Mouse (Mus musculus) kidney, postnatal 0 days (tissue): Measurements from ENCODE around the gene Limch1. TPM values are rescaled to one million over a fixed set of nuclear protein-coding genes. Genes with fewer than 3 reads are reported as not detected.

Experiments used
- ATAC-seq: fragments of 200-750 bp; cut with Nextera tagmentation; replicated peaks from 2 replicates; pipeline ENCODE4 v1.8.0; 2017; ENCODE audit warnings: low read depth, moderate number of reproducible peaks, moderate TSS enrichment, moderate library complexity; ENCODE audit not compliant: low FRiP score
- DNase-seq: peaks from one replicate; pipeline ENCODE4 v3.0.0-alpha.2; 2016; ENCODE audit warnings: low spot score
- H3K27ac ChIP-seq: fragments of 300-500 bp; sonication (generic); 2 replicates; pipeline ENCODE4 v1.5.1; 2014; ENCODE audit warnings: mild to moderate bottlenecking
- H3K27me3 ChIP-seq: fragments of 300-500 bp; sonication (generic); 2 replicates; pipeline ENCODE4 v1.6.1; 2014; ENCODE audit warnings: low read length, mixed read lengths; ENCODE audit not compliant: insufficient read depth
- H3K36me3 ChIP-seq: fragments of 300-500 bp; sonication (generic); 2 replicates; pipeline ENCODE4 v1.6.1; 2014; ENCODE audit warnings: low read length, mixed read lengths; ENCODE audit not compliant: insufficient read depth
- H3K4me1 ChIP-seq: fragments of 300-500 bp; sonication (generic); replicated peaks from 2 replicates; pipeline ENCODE4 v1.6.1; 2014; ENCODE audit warnings: antibody characterized with exemption, low read length, mixed read lengths; ENCODE audit not compliant: insufficient read depth
- H3K4me2 ChIP-seq: fragments of 300-500 bp; sonication (generic); 2 replicates; pipeline ENCODE4 v1.6.1; 2014; ENCODE audit warnings: mild to moderate bottlenecking, low read length, moderate library complexity, mixed read lengths
- H3K4me3 ChIP-seq: fragments of 300-500 bp; sonication (generic); replicated peaks from 2 replicates; pipeline ENCODE4 v1.5.1; 2014; ENCODE audit warnings: low read depth, low read length
- H3K9ac ChIP-seq: fragments of 300-500 bp; sonication (generic); 2 replicates; pipeline ENCODE4 v1.6.1; 2014; ENCODE audit warnings: low read depth, low read length
- H3K9me3 ChIP-seq: fragments of 300-500 bp; sonication (generic); replicated peaks from 2 replicates; pipeline ENCODE4 v1.6.1; 2016; ENCODE audit warnings: low read length, inconsistent platforms, mixed read lengths
- CTCF ChIP-seq: IDR thresholded peaks from 2 replicates; pipeline ENCODE4 v1.5.1; 2016; ENCODE audit warnings: antibody characterized with exemption, low read depth, mild to moderate bottlenecking, moderate library complexity
- WGBS: fragments of 180-500 bp; shearing (Covaris S2); extraction: QIAGEN DNeasy Blood & Tissue Kit; methylation state at CpG from one replicate; pipeline ENCODE4 v1.1.7; 2014; 5-methylcytosine and 5-hydroxymethylcytosine counted together
- polyA plus RNA-seq: library from polyadenylated mRNA; unstranded; fragments of >200 nt; fragmentation: Nextera tagmentation; extraction: Ambion mirVana; gene quantifications from 2 replicates; pipeline ENCODE4 v1.2.1, GENCODE M21; 2015

The Limch1 gene
- polyA plus RNA-seq, 1 experiment from 2014 or later: 34.1 TPM

GRCm38 (mm10) chr5:66722586-66722985 is 23.0 kb upstream of the Limch1 start:
- Histone ChIP-seq H3K27ac (no peak overlapping the region), H3K4me2 (no peak overlapping the region), H3K4me3 (no peak overlapping the region), H3K9me3 (no peaks in the 10 kb centered on the region), H3K9ac (no peak overlapping the region), H3K36me3 (no peaks in the 10 kb centered on the region), H3K27me3 (no peaks in the 10 kb centered on the region), H3K4me1 (no peaks in the 10 kb centered on the region)
- ATAC-seq: no peak
- TF ChIP-seq CTCF: no peak
- DNase-seq: no peak
- WGBS: 62% methylated on average over 9 of the region's 9 CpGs

- no peak for ATAC-seq
- WGBS: 51% methylated on average over 4 of the region's 4 CpGs
- no peak overlapping the region for H3K4me2 ChIP-seq
These were observed 22.6 kb upstream of the Limch1 start for GRCm38 (mm10) chr5:66723037-66723436.

GRCm38 (mm10) chr5:66723626-66724025 is 22.0 kb upstream of the Limch1 start:
- no peak overlapping the region for H3K9ac ChIP-seq
- H3K9me3 ChIP-seq: no peaks in the 10 kb centered on the region
- TF ChIP-seq CTCF: no peak
- H3K4me1 ChIP-seq: no peaks in the 10 kb centered on the region
- H3K4me2 ChIP-seq: no peak overlapping the region
- DNase-seq: no peak
- H3K27ac ChIP-seq: no peak overlapping the region
- no peak for ATAC-seq
- 76% methylated on average over 3 of the region's 3 CpGs for WGBS
- no peaks in the 10 kb centered on the region for H3K27me3 ChIP-seq
- H3K4me3 ChIP-seq: no peak overlapping the region
- no peaks in the 10 kb centered on the region for H3K36me3 ChIP-seq

More at GRCm38 (mm10) chr5:66723037-66723436, 22.6 kb upstream of the Limch1 start:
- no peak overlapping the region for H3K9ac ChIP-seq
- H3K27me3 ChIP-seq: no peaks in the 10 kb centered on the region
- H3K4me3 ChIP-seq: no peak overlapping the region
- no peaks in the 10 kb centered on the region for H3K36me3 ChIP-seq
- no peak overlapping the region for H3K27ac ChIP-seq
- peak; percentile 40 for DNase-seq
- no peaks in the 10 kb centered on the region for H3K4me1 ChIP-seq
- no peak for TF ChIP-seq CTCF
- H3K9me3 ChIP-seq: no peaks in the 10 kb centered on the region

GRCm38 (mm10) chr5:66729306-66729705 is 16.3 kb upstream of the Limch1 start:
- no peak for TF ChIP-seq CTCF
- no peak for DNase-seq
- 94% methylated on average over 4 of the region's 4 CpGs for WGBS

GRCm38 (mm10) chr5:66730621-66731301 is 14.9 kb upstream of the Limch1 start:
- ATAC-seq: no peak; the same call in 1 of the 2 replicates
- peak; percentile 58 for TF ChIP-seq CTCF
- Histone ChIP-seq H3K27ac (no peak overlapping the region), H3K4me2 (0 out of 2 replicates have a peak overlapping the region, but pooled peaks have one; percentile 2), H3K4me3 (no peak overlapping the region), H3K9me3 (no peaks in the 10 kb centered on the region), H3K27me3 (no peaks in the 10 kb centered on the region), H3K9ac (no peak overlapping the region), H3K4me1 (no peaks in the 10 kb centered on the region), H3K36me3 (no peaks in the 10 kb centered on the region)
- DNase-seq: peak; percentile 93
- WGBS: 30% methylated on average over 11 of the region's 11 CpGs

More at GRCm38 (mm10) chr5:66729306-66729705, 16.3 kb upstream of the Limch1 start:
- no peak overlapping the region for H3K4me3 ChIP-seq
- no peaks in the 10 kb centered on the region for H3K27me3 ChIP-seq
- no peak overlapping the region for H3K4me2 ChIP-seq
- no peak overlapping the region for H3K27ac ChIP-seq
- H3K4me1 ChIP-seq: no peaks in the 10 kb centered on the region
- no peaks in the 10 kb centered on the region for H3K36me3 ChIP-seq
- no peak for ATAC-seq
- no peaks in the 10 kb centered on the region for H3K9me3 ChIP-seq
- no peak overlapping the region for H3K9ac ChIP-seq

- whole genome bisulfite sequencing: 95% methylated on average over 1 of the region's 1 CpGs
- no peaks in the 10 kb centered on the region for H3K36me3 ChIP-seq
- DNase-seq (no peak), ATAC-seq (no peak)
- H3K27me3 ChIP-seq: no peaks in the 10 kb centered on the region
- no peak for TF ChIP-seq CTCF
- H3K9ac ChIP-seq: no peak overlapping the region
- no peaks in the 10 kb centered on the region for H3K9me3 ChIP-seq
- no peaks in the 10 kb centered on the region for H3K4me1 ChIP-seq
- H3K4me3 ChIP-seq: no peak overlapping the region
- H3K27ac ChIP-seq: no peak overlapping the region
- no peak overlapping the region for H3K4me2 ChIP-seq
These were observed 14.3 kb upstream of the Limch1 start for GRCm38 (mm10) chr5:66731302-66731697.
